Mouse (Mus musculus) kidney, adult 11 months (tissue): ENCODE data around the gene Sh3tc1.

Experiments used
- DNase-seq: peaks from one replicate; pipeline ENCODE4 v3.0.0; 2022

Sh3tc1 gene

GRCm38 (mm10) chr5:35676964-35677363, 62.8 kb downstream of the Sh3tc1 start:
- no peak for DNase-seq

DNA sequence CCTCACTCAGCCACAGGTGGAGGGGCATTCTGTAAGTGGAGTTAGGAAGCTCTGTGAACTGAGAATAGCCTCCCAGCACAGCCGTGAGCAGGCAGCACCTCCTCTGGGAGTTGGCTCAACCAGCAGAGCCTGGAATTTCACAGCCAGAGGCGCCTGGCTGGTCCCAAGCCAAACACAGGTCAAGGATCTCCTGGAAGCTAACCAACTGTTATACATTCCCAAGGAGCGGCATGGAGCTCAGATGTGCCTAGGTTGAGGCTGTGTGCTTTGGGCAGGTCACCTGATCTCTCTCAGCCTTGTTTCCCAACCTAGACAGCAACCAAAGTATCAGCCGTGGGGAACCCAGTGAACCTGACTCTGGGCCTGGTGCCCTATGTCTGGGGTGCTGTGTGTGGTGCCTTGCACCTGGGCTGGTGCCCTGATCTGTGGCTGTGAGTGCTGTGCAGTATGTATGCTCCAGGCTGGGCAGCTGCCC, 65.7 kb downstream of the Sh3tc1 start:
- peak; percentile 96 for DNase-seq

DNA sequence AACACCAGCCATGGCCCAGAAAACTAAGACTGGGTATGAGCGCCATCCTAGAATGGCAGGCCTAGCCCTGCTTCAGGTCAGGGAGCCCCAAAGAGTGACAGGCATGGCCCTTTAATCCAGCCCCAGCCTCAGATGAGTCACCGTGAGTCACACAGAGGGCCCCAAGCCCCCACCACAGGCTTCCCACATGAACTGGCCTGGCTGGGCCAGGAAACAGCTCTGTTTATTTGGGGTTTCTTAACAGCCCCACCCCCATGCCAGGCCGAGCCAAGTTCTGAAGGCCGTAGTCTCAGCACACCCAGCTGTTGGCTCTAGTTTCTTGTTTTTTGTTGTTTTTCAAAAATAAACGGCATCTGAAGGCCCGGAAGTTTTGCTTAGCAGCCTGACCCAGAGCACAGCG, 66.7 kb downstream of the Sh3tc1 start:
- DNase-seq: peak; percentile 84

- no peak for DNase-seq
Observed at GRCm38 (mm10) chr5:35672581-35672980, 67.2 kb downstream of the Sh3tc1 start.

- peak; percentile 70 for DNase-seq
Observed at GRCm38 (mm10) chr5:35671474-35671891, 68.3 kb downstream of the Sh3tc1 start.

DNA sequence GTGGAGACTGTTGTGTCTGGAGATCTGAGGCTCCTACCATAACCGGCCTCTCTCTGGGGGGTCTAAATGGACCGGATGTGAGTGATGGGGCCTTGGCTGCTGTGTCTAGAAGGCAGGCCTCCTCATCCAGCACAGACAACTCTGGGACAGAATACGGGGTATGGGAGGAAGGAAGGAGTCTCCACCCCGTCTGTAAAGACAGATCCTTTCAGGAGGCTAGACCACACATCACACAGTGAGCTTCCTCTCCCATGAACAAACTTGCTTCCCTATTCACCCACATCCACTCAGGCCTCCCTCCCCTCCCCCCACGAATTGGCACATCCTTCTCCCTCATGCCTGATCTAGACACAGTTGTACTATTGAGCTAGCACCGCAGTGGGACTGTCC, 69.4 kb downstream of the Sh3tc1 start:
- DNase-seq: no peak

DNA sequence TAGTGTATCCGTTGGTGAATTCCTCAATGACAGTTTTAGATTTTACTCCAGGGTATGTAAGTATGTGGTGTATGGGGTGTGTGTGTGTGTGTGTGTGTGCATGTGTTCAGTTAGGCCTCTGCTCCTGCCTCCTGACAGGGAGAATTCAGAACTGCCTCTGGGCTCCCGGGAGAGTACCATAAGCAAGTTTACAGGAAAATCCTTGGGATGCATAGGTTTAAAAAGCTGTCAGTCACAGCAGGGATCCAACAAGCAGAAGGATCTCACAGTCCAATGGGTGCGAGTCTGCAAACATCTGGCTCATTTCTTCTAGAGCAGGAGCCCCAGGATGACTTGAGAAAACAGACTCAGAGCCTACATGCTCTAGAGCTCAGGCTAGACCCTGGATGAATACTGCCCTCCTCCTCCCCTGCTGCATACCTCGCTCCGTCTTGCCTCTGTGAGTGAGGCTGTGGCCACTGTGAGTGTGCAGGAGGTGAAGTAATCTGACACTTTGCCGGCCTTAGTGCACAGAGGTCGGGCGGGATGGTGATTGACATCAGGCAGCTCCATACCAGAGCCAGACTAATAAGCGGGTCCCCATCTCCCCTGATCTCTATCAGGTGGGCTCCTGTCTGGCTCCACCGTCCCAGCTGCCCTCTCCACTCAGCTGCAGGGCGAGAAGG, 69.9 kb downstream of the Sh3tc1 start:
- no peak for DNase-seq

- DNase-seq: no peak
Observed at GRCm38 (mm10) chr5:35666152-35666551, 73.6 kb downstream of the Sh3tc1 start.

DNA sequence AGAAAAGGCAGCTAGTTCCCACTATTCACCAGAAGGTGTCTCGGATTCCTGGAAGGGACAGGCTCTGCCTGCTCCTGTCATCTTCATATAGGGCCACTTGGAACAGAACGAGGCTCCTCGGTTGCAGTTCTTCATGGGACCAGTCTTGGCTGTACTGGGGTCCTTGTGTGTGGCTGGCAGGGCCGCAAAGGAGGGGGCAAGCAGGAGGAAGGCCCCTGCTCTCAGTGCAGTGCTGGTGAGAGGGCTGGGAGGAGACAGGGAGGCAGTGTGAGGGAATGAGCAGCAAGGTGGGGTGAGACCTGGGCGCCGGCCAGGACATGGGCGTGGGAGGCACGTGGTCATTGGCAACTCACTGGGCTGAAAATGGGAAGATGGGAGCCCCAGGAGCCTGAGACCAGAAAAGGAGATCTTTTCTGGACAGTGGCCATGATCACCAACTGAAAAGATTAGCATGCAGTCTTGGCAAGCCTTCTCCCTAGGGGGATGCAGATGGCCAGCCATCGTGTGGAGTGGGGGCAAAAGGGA, 77.7 kb downstream of the Sh3tc1 start:
- no peak for DNase-seq

DNA sequence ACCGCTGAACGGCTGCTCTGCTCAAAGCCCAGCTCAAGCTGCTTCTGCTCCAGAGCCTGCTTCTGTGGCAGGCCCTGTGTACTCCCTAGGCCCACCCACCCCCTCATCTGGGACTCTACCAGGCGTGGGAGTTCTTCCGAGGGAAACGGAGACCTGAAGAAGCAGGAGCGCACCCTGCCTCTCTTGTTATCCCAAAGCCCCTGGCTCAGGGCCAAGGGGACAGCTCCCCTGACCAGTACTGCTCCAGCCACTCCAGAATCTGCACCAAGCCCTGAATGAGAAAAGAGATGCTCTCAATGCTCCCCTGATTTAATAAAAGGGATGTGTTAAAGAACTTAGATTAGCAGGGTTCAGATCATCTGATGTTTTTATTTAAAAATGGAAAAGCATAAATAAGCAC, 78.6 kb downstream of the Sh3tc1 start:
- DNase-seq: no peak

- no peak for DNase-seq
Observed at GRCm38 (mm10) chr5:35659503-35659902, 80.3 kb downstream of the Sh3tc1 start.

GRCm38 (mm10) chr5:35655753-35656485, 83.9 kb downstream of the Sh3tc1 start:
- no peak for DNase-seq

DNA sequence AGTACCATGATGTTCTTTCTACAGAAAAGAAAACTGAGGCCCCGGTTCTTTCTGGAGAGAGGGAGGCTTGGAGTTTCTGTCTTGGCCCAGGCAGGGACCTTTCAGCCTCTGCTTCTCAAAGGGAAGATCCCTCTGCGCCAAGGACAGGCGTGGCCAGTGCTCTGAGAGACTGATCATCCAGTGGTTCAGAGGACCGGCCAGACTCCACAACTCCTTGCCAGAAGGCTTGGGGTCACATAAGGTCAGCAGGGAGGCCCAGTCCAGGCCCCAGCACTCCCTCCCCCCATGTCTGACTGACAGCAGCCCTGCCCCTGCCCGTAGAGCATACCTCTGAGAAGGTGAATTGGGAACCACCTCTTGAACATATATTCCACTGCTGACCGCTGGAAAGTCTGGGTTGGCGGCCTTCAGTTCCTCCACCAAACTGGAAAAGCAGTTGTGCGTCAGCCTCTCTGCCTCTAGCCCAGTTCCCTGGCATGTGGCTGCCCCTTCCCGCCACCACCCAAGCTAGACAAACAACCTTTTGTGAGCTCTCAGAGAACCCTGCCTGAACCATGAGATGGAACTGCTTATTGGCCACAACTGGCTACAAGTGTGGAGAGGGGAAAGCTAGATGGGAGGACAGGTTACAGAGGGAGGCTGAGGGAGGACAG, 85.9 kb downstream of the Sh3tc1 start:
- DNase-seq: no peak

DNA sequence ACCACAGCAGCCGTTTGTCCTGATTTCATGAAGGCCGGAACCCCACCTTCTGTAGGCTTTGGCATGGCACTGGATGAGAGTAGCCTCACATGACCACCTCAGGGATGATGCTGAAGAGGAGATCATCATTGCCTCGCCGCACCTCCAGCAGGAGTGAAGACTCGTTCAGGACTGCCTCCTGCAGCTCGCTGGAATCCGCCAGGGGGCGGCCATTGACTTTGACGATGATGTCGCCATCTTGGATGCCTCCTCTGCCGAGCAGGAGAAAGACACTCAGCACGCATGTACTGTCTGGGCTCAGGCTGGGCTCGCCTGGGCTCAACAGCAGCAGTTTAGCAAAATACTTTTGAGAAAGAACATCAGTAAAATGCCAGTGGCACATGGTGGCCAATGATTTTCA, 86.9 kb downstream of the Sh3tc1 start:
- DNase-seq: no peak

GRCm38 (mm10) chr5:35652319-35652718, 87.5 kb downstream of the Sh3tc1 start:
- no peak for DNase-seq

GRCm38 (mm10) chr5:35648230-35648629, 91.6 kb downstream of the Sh3tc1 start:
- DNase-seq: no peak

DNA sequence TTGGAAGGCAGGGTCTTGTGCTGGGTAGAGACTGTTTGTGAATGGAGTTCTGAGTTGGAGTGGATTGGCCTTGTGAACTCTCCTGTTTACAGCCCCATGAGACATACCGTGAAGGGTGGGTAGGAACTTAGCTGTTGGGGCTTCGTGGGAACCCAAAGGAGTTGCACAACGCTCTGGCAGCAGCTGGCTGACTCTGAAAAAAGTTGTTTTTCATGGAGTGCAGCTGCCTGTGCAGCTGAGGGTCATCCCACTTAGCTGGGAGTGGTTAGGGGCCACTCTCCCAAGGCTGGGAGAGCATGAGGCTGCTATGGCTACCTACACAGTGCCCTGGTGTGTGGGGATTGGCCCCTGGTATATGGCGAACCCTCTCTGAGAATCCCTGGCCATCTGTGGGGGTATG, 92.2 kb downstream of the Sh3tc1 start:
- DNase-seq: no peak
